Mouse (Mus musculus): ENCODE data around the gene Olfr641.

Gene Olfr641

DNA sequence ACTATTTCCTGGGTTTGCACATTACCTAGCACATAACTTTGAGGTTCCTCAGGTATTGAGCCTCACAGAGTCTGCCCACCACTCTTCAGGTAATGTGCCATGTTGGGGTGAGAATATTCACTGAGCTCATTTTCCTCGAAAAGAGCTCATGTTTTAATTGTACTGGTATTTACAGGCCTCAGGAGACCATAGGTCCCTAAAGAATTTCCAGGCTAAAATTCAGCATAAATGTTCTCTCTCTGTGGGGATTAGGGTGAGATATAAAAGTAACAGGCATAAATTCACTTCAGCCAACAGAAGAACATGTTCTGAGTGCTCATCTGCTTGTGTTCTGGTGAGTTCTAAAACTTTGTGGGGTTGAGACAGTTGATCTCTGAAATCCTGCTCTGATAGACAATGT lies at the start of gene Olfr641:
Olfr641 (plus strand) TSS at position 301 of the 400 bp plus-strand sequence.
- no peak for DNase-seq (ENCODE audit: extremely low spot score, low spot score)

DNA sequence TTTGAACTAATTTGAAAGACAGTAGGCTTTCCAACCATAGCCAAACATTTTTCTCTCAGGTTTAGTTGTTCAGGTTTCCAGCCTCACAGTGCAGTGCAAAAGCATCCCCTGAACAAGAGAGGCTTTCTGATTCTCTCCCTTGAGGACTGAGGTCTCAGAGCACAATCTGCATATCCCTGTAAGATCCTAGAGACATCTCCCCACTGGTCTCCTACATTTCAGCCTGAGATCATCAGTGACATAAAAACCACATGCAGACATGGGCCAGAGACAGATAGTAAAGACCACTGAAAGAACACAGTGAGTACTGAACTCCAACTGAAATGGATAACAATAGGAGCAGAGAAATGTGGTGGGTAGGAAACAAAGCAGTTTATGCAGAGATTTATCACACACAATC lies 36.8 kb upstream of the Olfr641 start, which contains the start of gene Olfr638:
Olfr638 (plus strand) TSS at position 301 of the 400 bp plus-strand sequence.
- DNase-seq (ENCODE audit: extremely low spot score, low spot score) = no peak

GRCm38 (mm10) chr7:103999124-103999523 lies 36.1 kb upstream of the Olfr641 start:
- DNase-seq (ENCODE audit: extremely low spot score, low spot score) = no peak

GRCm38 (mm10) chr7:104017203-104017602 lies 18.0 kb upstream of the Olfr641 start, which contains the start of gene Olfr639:
Olfr639 (minus strand) TSS chr7:104017303.
- no peak for DNase-seq (ENCODE audit: extremely low spot score, low spot score)

DNA sequence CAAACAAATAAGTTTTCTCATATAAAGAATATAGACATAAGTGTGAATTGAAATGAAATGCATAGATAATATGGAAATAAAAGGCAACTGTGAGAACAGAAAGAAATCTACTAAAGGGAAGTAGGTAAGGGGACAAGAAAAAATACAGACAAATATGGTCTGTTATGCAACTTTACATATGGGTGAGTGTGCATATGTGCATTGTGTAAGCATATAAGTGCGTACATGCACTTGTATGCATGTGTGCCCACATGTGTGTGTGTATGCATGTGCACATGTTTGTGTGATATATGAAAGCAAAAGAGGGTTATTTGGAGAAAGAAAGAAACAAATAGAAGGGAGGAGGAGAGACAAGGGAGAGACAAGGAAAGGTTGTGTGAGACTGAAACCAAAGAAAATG lies 16.3 kb upstream of the Olfr641 start:
- no peak for DNase-seq (ENCODE audit: extremely low spot score, low spot score)

- DNase-seq (ENCODE audit: extremely low spot score, low spot score) = no peak
Measured at GRCm38 (mm10) chr7:104021651-104022050, 13.6 kb upstream of the Olfr641 start.

GRCm38 (mm10) chr7:104025473-104025872 lies 9.8 kb upstream of the Olfr641 start, which contains the start of gene Olfr640:
Olfr640 (minus strand) TSS chr7:104025573.
- DNase-seq (ENCODE audit: extremely low spot score, low spot score) = no peak

DNA sequence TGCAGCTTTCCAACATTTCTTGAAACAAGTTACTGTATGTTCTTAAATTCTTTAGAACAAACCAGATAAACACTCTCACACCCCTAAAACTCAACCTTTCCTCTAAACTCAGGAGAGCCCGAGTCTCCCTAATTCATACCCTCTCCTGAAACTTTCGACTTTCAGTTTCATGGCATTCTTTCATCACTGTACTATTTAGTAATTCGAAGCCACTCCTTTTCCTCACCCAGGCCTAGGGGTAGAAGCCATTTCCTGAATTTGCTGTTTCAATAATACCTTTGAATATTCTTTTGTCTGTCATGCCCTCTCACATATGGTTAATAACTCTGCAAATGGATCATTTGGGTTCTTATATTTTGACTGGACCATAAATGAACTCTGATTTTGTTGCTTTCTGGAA lies 8.3 kb upstream of the Olfr641 start:
- no peak for DNase-seq (ENCODE audit: extremely low spot score, low spot score)

DNA sequence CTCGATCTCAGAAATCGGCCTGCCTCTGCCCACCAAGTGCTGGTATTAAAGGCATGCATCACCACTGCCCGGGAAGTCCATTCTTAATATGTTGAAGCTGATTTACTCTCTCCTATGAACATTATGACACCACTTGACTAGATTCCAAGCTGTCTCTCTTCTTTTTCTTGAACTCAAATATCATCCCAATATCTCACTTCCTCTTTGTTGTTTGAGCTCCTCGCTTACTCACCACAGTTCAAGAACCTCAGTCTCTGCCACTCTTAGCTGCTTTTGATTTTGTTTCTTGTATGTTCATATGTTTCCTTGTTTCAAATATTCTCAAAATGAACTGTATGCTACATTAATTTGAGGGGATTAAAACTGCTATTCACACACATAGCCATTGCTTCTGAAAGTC lies 15.5 kb downstream of the Olfr641 start:
- DNase-seq (ENCODE audit: extremely low spot score, low spot score) = no peak

DNA sequence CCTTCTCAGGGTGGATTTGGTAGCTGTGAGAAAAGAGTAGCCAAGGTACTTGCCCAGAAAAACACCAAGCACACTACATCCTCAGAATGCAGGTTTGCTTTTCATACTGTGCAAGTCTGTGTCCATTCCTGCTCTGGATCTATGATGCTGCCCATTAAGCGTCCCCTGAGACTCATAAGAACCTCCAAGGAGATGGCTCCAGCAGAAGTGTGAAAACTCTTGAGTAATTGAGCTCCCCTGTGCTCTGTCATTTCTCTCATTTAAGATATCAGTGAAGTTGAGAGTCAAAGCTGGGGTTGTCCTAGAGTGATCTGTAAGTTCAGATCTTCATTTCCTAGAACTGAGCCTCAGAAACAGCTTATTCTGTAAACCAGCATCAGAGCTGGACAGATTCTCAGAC lies 17.3 kb downstream of the Olfr641 start, which contains the start of gene Olfr642:
Olfr642 (minus strand) TSS at position 101 of the 400 bp plus-strand sequence.
- DNase-seq (ENCODE audit: extremely low spot score, low spot score) = no peak

- DNase-seq (ENCODE audit: extremely low spot score, low spot score) = no peak
Measured at GRCm38 (mm10) chr7:104059215-104059614, 24.0 kb downstream of the Olfr641 start.

- no peak for DNase-seq (ENCODE audit: extremely low spot score, low spot score)
Measured at GRCm38 (mm10) chr7:104061345-104061744, 26.1 kb downstream of the Olfr641 start, which contains the start of gene 4930516K23Rik. 4930516K23Rik (minus strand) TSS chr7:104061445.

DNA sequence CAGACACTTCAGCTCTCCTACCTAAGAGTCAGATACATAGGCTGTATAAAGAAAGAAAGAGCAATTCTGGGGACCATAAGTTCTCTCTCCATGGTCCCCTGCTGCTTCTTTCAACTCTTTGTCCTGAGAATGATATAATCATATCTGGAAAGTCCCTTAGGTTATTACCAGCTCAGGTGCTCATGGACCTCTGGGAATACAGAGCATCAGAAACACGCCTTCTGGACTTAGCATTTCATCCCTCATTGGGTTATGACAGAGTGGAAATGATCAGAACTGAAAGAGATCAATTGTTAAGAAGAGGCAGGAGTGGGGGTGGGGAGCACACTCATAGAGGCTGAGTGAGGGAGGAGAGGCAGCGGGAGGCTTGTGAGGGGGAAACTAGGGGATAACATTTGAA lies 36.5 kb downstream of the Olfr641 start, which contains the start of gene Olfr644:
Olfr644 (minus strand) TSS at position 101 of the 400 bp plus-strand sequence.
- DNase-seq (ENCODE audit: extremely low spot score, low spot score) = no peak

DNA sequence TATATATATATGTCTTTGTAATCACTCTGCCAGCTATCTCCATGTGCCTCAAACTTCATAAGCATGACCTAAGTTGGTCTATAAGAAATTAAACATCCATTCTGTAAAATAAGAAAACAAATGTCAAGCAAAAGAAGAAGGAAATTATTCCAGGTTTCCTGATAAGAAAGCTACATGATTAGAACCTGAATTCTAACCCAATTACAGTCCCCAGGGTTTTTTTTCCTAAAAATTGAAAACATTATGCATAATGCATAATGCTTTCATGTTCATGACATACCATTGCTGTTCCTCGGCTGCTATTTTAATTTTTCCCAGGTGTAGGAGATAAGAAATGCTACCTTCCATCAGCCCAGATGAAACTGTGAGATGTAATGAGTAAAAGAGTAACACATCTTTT lies 50.1 kb downstream of the Olfr641 start, which contains the start of gene Olfr645:
Olfr645 (minus strand) TSS at position 101 of the 400 bp plus-strand sequence.
- DNase-seq (ENCODE audit: extremely low spot score, low spot score) = no peak
